Mouse (Mus musculus) lung, embryonic 14.5 days (tissue): ENCODE measurements around the gene Olfr1328. TPM values are rescaled to one million over a fixed set of nuclear protein-coding genes. Genes with fewer than 3 reads are reported as not detected.
"Not testable (repeated sequence)": the region's sequence is repeated elsewhere in the genome, so short reads cannot be mapped to it uniquely, and the experiment has no call there.

Source experiments
- ATAC-seq: fragments of 200-750 bp; cut with Nextera tagmentation; 2 replicates; pipeline ENCODE4 v1.8.0; 2017; ENCODE audit warnings: mild to moderate bottlenecking, moderate TSS enrichment, moderate library complexity; ENCODE audit not compliant: insufficient read depth
- DNase-seq: peaks from one replicate; pipeline ENCODE4 v3.0.0-alpha.2; 2015
- H3K27ac ChIP-seq: fragments of 300-500 bp; sonication (generic); 2 replicates; pipeline ENCODE4 v1.5.1; 2014; ENCODE audit warnings: low read depth, mild to moderate bottlenecking, moderate library complexity
- H3K27me3 ChIP-seq: fragments of 300-500 bp; sonication (generic); 2 replicates; pipeline ENCODE4 v1.6.1; 2014; ENCODE audit warnings: low read length, control low read depth; ENCODE audit not compliant: insufficient read depth
- H3K36me3 ChIP-seq: fragments of 300-500 bp; sonication (generic); 2 replicates; pipeline ENCODE4 v1.6.1; 2014; ENCODE audit warnings: control low read depth; ENCODE audit not compliant: insufficient read depth
- H3K4me1 ChIP-seq: fragments of 300-500 bp; sonication (generic); 2 replicates; pipeline ENCODE4 v1.6.1; 2014; ENCODE audit warnings: antibody characterized with exemption, control low read depth; ENCODE audit not compliant: insufficient read depth
- H3K4me2 ChIP-seq: fragments of 300-500 bp; sonication (generic); 2 replicates; pipeline ENCODE4 v1.6.1; 2014; ENCODE audit warnings: mild to moderate bottlenecking
- H3K4me3 ChIP-seq: fragments of 300-500 bp; sonication (generic); 2 replicates; pipeline ENCODE4 v1.5.1; 2014; ENCODE audit warnings: low read depth, low read length
- H3K9ac ChIP-seq: fragments of 300-500 bp; sonication (generic); 2 replicates; pipeline ENCODE4 v1.6.1; 2014
- H3K9me3 ChIP-seq: fragments of 300-500 bp; sonication (generic); 2 replicates; pipeline ENCODE4 v1.6.1; 2016; ENCODE audit warnings: low read depth, low read length, control low read depth
- CTCF ChIP-seq: IDR thresholded peaks from 2 replicates; pipeline ENCODE4 v1.5.1; 2016; ENCODE audit warnings: antibody characterized with exemption, low read depth
- WGBS: fragments of 180-500 bp; shearing (Covaris S2); extraction: QIAGEN DNeasy Blood & Tissue Kit; methylation state at CpG from one replicate; pipeline ENCODE4 v1.1.7; 2014; 5-methylcytosine and 5-hydroxymethylcytosine counted together
- polyA plus RNA-seq: library from polyadenylated mRNA; unstranded; fragments of >200 nt; fragmentation: Nextera tagmentation; extraction: Ambion mirVana; gene quantifications from 2 replicates; pipeline ENCODE4 v1.2.1, GENCODE M21; 2014

Gene Olfr1328
- not detected in 2 replicates for polyA plus RNA-seq

GRCm38 (mm10) chr4:118938512-118938911 lies at the start of gene Olfr1328:
TSS of gene Olfr1328 (minus strand) at chr4:118938612.
- Histone ChIP-seq H3K4me1 (no peaks in the 10 kb centered on the region), H3K27me3 (no peaks in the 10 kb centered on the region), H3K9me3 (no peaks in the 10 kb centered on the region), H3K36me3 (no peaks in the 10 kb centered on the region), H3K4me2 (no peak within 1 kb of the TSS), H3K9ac (no peak within 1 kb of the TSS), H3K27ac (no peak within 1 kb of the TSS), H3K4me3 (no peak within 1 kb of the TSS)
- no peak for TF ChIP-seq CTCF
- DNase-seq (no peak), ATAC-seq (no peak)
- 73% methylated on average over 2 of the region's 2 CpGs for WGBS

- Histone ChIP-seq H3K27ac (no peak overlapping the region), H3K9ac (no peak overlapping the region), H3K9me3 (no peaks in the 10 kb centered on the region), H3K4me1 (no peaks in the 10 kb centered on the region), H3K27me3 (no peaks in the 10 kb centered on the region), H3K36me3 (no peaks in the 10 kb centered on the region), H3K4me3 (no peak overlapping the region), H3K4me2 (no peak overlapping the region)
- WGBS: 82% methylated on average over 4 of the region's 4 CpGs
- no peak for DNase-seq
- ATAC-seq: no peak
- TF ChIP-seq CTCF: no peak
Observed at GRCm38 (mm10) chr4:118985291-118985690, 46.9 kb upstream of the Olfr1328 start.

- DNase-seq (no peak), ATAC-seq (no peak)
- Histone ChIP-seq H3K9me3 (no peaks in the 10 kb centered on the region), H3K4me3 (no peak overlapping the region), H3K36me3 (no peaks in the 10 kb centered on the region), H3K27me3 (no peaks in the 10 kb centered on the region), H3K4me2 (no peak overlapping the region), H3K9ac (no peak overlapping the region), H3K4me1 (no peaks in the 10 kb centered on the region), H3K27ac (no peak overlapping the region)
- TF ChIP-seq CTCF: no peak
- 57% methylated on average over 2 of the region's 2 CpGs for WGBS
Observed at GRCm38 (mm10) chr4:118973281-118973680, 34.9 kb upstream of the Olfr1328 start.

- no peaks in the 10 kb centered on the region for H3K27me3 ChIP-seq
- H3K9ac ChIP-seq: no peak overlapping the region
- no peaks in the 10 kb centered on the region for H3K4me1 ChIP-seq
- no peak for TF ChIP-seq CTCF
- DNase-seq (no peak), ATAC-seq (no peak)
- 89% methylated on average over 15 of the region's 15 CpGs for WGBS
- H3K4me3 ChIP-seq: no peak overlapping the region
- H3K9me3 ChIP-seq: no peaks in the 10 kb centered on the region
- no peaks in the 10 kb centered on the region for H3K36me3 ChIP-seq
- no peak overlapping the region for H3K27ac ChIP-seq
- H3K4me2 ChIP-seq: no peak overlapping the region
Observed at GRCm38 (mm10) chr4:118967711-118968110, 29.3 kb upstream of the Olfr1328 start.

- Histone ChIP-seq H3K27me3 (no peaks in the 10 kb centered on the region), H3K4me1 (no peaks in the 10 kb centered on the region), H3K27ac (no peak within 1 kb of the TSS), H3K4me2 (no peak within 1 kb of the TSS), H3K4me3 (no peak within 1 kb of the TSS), H3K36me3 (no peaks in the 10 kb centered on the region), H3K9me3 (no peaks in the 10 kb centered on the region), H3K9ac (no peak within 1 kb of the TSS)
- ATAC-seq (no peak), DNase-seq (no peak)
- 82% methylated on average over 2 of the region's 2 CpGs for WGBS
- no peak for TF ChIP-seq CTCF
Observed at GRCm38 (mm10) chr4:118961141-118961628, 22.8 kb upstream of the Olfr1328 start, which contains the start of gene Lao1. TSS of gene Lao1 (plus strand) at chr4:118961578.

- Histone ChIP-seq H3K36me3 (no peaks in the 10 kb centered on the region), H3K9ac (no peak overlapping the region), H3K27me3 (no peaks in the 10 kb centered on the region), H3K4me3 (no peak overlapping the region), H3K9me3 (no peaks in the 10 kb centered on the region), H3K4me2 (no peak overlapping the region), H3K27ac (no peak overlapping the region), H3K4me1 (no peaks in the 10 kb centered on the region)
- WGBS: 70% methylated on average over 7 of the region's 7 CpGs
- no peak for TF ChIP-seq CTCF
- no peak for DNase-seq
- ATAC-seq: no peak
Observed at GRCm38 (mm10) chr4:118958812-118959211, 20.4 kb upstream of the Olfr1328 start.

- H3K27ac ChIP-seq, H3K9me3 ChIP-seq, H3K27me3 ChIP-seq, H3K9ac ChIP-seq, H3K4me3 ChIP-seq, H3K36me3 ChIP-seq, H3K4me1 ChIP-seq, H3K4me2 ChIP-seq, ATAC-seq, DNase-seq: not testable (repeated sequence)
- WGBS: 91% methylated on average over 3 of the region's 3 CpGs
Observed at GRCm38 (mm10) chr4:118931326-118931725, 7.1 kb downstream of the Olfr1328 start.

- H3K4me2 ChIP-seq: not testable (repeated sequence)
Observed at GRCm38 (mm10) chr4:118917365-118917764, 21.0 kb downstream of the Olfr1328 start, which contains the start of gene Olfr1329. TSS of gene Olfr1329 (minus strand) at chr4:118917465.

More at GRCm38 (mm10) chr4:118917365-118917764, 21.0 kb downstream of the Olfr1328 start, which contains the start of gene Olfr1329:
- H3K4me3 ChIP-seq, H3K27ac ChIP-seq, H3K36me3 ChIP-seq, DNase-seq, H3K4me1 ChIP-seq, ATAC-seq, H3K9ac ChIP-seq, H3K27me3 ChIP-seq, H3K9me3 ChIP-seq: not testable (repeated sequence)
- 43% methylated on average over 2 of the region's 2 CpGs for WGBS
